Mouse (Mus musculus) NIH3T3 (cell line): ENCODE data around the gene Krtap4-7.
"Not testable (repeated sequence)": the region's sequence is repeated elsewhere in the genome, so short reads cannot be mapped to it uniquely, and the experiment has no call there.

ENCODE experiments used
- DNase-seq: peaks from one replicate; pipeline ENCODE4 v3.0.0-alpha.2; 2012; ENCODE audit warnings: low read depth

Krtap4-7 gene

GRCm38 (mm10) chr11:99597742-99598141 is 46.1 kb downstream of the Krtap4-7 start, which contains the start of gene Krtap9-3:
TSS of gene Krtap9-3 (minus strand) at chr11:99598105.
- not testable (repeated sequence) for DNase-seq
